In the genomic region with DNA sequence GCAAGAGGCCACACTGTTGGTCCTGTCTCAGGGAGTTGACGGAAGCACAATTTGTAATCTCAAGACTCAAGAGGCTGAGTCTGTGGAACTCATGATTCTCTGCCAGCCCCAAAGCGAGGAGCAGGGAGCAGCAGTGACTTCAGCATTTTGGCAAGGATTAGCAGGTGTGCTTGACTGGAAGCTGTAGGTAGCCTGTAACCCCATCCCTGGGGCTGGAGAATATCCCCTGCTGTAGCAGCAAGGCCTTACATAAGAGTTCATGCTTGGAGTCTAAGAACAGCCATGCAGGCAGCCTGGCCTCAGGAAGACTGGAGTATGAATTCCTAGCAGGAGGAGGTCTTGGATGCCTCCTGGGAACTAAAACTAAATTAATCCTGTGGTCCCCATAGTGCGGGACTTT, we compare ENCODE assay signal across 6 mouse cellular contexts.
"Had no signal": no experiment of that assay in that cellular context is flagged by ENCODE, and none has a peak within 500 bp of the region (broad histone marks: within the 10 kb centered on the region; RNA-seq: fewer than 3 reads in every experiment).

No protein-coding gene starts in this region.

- DNase-seq: kidney, postnatal 4 days; left cerebral cortex, postnatal 4 days; lung, adult 18-20 months; right cerebral cortex, postnatal 14 days; thymus, adult 2 months; thymus, postnatal 25 days had no signal
